Mouse (Mus musculus): ENCODE data around the gene Atp2b4. TPM values are rescaled to one million over a fixed set of nuclear protein-coding genes. Genes with fewer than 3 reads are reported as not detected.

Gene Atp2b4
- polyA plus RNA-seq, 1 experiment from 2014 or later: 9.9 TPM

DNA sequence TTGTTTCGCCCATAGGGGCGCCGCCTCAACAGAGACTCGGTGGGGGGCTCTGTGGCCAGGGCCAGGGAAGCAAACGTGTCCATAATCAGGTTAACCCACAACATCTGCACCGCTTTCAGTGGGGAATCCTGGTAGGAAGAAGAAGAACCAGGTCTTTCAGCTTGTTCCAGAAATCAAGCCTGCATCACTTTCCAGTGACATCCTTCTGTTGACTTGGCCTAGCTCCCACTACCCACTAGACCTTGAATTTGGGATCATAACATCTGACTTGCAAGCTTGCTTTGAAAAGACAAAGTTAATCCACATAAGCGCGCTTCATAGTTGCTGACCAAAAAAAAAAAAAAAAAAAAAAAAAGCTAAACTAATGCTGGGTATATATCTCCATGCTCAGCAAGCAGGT, 82.1 kb downstream of the Atp2b4 start:
- Histone ChIP-seq H3K4me3 (ENCODE audit: low read depth, low read length) (no peak overlapping the region), H3K4me2 (ENCODE audit: low read depth, low read length) (no peak overlapping the region), H3K27ac (ENCODE audit: low read depth) (no peak overlapping the region), H3K4me1 (ENCODE audit: insufficient read depth) (no peaks in the 10 kb centered on the region), H3K9ac (replicated peaks) (no peak overlapping the region), H3K36me3 (replicated peaks; ENCODE audit: insufficient read depth, low read length) (peaks cover 21% of the 10 kb centered on the region), H3K9me3 (ENCODE audit: low read length) (no peaks in the 10 kb centered on the region), H3K27me3 (ENCODE audit: insufficient read depth, low read length) (no peaks in the 10 kb centered on the region)
- 95% methylated on average over 8 of the region's 8 CpGs for WGBS (ENCODE audit: insufficient replicate concordance)
- no peak for ATAC-seq
- TF ChIP-seq CTCF (IDR thresholded peaks at IDR 0.05; ENCODE audit: low read depth) (no peak), EP300 (IDR thresholded peaks at IDR 0.05; ENCODE audit: low read depth) (no peak)
- no peak for DNase-seq

DNA sequence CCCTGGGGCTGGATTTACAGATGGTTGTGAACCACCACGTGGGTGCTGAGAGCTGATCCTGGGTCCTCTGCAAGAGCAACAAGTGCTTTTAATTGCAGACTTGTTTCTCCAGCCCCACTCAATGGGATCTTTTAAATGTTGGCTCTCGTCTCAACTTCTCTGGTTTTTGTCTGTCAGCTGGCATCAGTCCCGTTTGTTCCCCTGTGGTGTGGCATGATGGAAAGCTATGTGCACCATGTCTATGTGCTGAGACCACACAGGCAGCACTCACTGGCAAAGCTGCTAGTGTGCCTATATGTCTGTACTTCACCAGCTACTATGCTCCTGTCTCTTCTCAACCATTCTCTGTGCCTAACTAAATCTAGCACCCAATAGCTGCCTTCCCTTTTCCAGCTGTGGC, 82.5 kb downstream of the Atp2b4 start:
- TF ChIP-seq EP300 (IDR thresholded peaks at IDR 0.05; ENCODE audit: low read depth) (no peak), CTCF (IDR thresholded peaks at IDR 0.05; ENCODE audit: low read depth) (no peak)
- no peaks in the 10 kb centered on the region for H3K4me1 ChIP-seq (ENCODE audit: insufficient read depth)
- no peak overlapping the region for H3K27ac ChIP-seq (ENCODE audit: low read depth)
- no peaks in the 10 kb centered on the region for H3K27me3 ChIP-seq (ENCODE audit: insufficient read depth, low read length)
- 89% methylated on average over 3 of the region's 3 CpGs for WGBS (ENCODE audit: insufficient replicate concordance)
- no peaks in the 10 kb centered on the region for H3K9me3 ChIP-seq (ENCODE audit: low read length)
- ATAC-seq (no peak), DNase-seq (no peak)
- H3K4me3 ChIP-seq (ENCODE audit: low read depth, low read length): no peak overlapping the region
- no peak overlapping the region for H3K4me2 ChIP-seq (ENCODE audit: low read depth, low read length)
- no peak overlapping the region for H3K9ac ChIP-seq (replicated peaks)
- peaks cover 22% of the 10 kb centered on the region for H3K36me3 ChIP-seq (replicated peaks; ENCODE audit: insufficient read depth, low read length)

DNA sequence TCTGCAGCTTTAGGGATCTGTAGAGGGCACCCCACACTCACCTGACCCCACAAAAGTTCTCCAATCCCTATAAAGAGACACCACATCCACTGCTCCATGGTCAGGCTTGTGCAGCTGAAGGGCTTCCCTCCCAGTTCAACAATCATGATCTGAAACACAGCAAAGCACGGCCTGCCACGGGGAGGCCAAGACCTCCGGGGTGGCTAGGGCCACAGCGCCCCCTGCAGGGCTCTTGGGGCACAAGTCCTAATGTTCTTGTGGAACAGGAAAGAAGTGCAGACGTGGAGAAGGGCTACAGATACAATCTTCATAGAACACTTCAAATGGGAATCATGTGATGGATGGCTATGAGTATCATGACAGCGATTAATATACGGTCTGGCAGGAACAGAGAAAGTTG, 84.4 kb downstream of the Atp2b4 start:
- 20% methylated on average over 7 of the region's 7 CpGs for whole genome bisulfite sequencing (ENCODE audit: insufficient replicate concordance)

DNA sequence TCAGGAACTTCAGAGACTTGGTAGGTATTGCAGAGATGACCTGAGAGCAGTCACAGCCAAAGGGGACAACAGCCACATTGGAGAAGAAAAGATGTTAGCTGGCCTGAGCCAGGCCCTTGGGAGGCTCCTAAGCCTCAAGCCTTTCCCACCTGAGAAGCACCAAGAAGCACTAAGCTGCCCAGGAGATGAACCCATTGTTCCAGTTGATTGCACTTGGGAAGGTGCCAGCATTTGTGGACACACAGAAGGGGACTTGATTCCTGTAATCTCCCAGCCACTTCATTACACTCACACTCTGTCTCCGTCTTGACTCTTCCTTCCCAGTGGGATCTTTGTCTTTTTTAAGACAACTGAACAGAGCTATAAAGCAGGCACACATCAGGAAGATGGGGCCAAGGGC, 85.7 kb downstream of the Atp2b4 start:
- ATAC-seq (no peak), DNase-seq (no peak)
- no peaks in the 10 kb centered on the region for H3K27me3 ChIP-seq (ENCODE audit: insufficient read depth, low read length)
- H3K36me3 ChIP-seq (replicated peaks; ENCODE audit: insufficient read depth, low read length): peaks cover 25% of the 10 kb centered on the region
- H3K4me2 ChIP-seq (ENCODE audit: low read depth, low read length): no peak overlapping the region
- H3K9ac ChIP-seq (replicated peaks): no peak overlapping the region
- H3K27ac ChIP-seq (ENCODE audit: low read depth): no peak overlapping the region
- 81% methylated on average over 1 of the region's 1 CpGs for WGBS (ENCODE audit: insufficient replicate concordance)
- H3K9me3 ChIP-seq (ENCODE audit: low read length): no peaks in the 10 kb centered on the region
- TF ChIP-seq CTCF (IDR thresholded peaks at IDR 0.05; ENCODE audit: low read depth): no peak
- no peak for TF ChIP-seq EP300 (IDR thresholded peaks at IDR 0.05; ENCODE audit: low read depth)
- peaks cover 19% of the 10 kb centered on the region for H3K4me1 ChIP-seq (ENCODE audit: insufficient read depth)
- H3K4me3 ChIP-seq (ENCODE audit: low read depth, low read length): no peak overlapping the region

More for the DNA sequence above, 84.4 kb downstream of the Atp2b4 start:
- Histone ChIP-seq H3K27me3 (ENCODE audit: insufficient read depth, low read length) (no peaks in the 10 kb centered on the region), H3K4me1 (ENCODE audit: insufficient read depth) (peaks cover 11% of the 10 kb centered on the region; the same call in 1 of the 2 replicates), H3K27ac (ENCODE audit: low read depth) (no peak overlapping the region), H3K4me2 (ENCODE audit: low read depth, low read length) (no peak overlapping the region), H3K9me3 (ENCODE audit: low read length) (no peaks in the 10 kb centered on the region), H3K9ac (replicated peaks) (no peak overlapping the region), H3K4me3 (ENCODE audit: low read depth, low read length) (no peak overlapping the region), H3K36me3 (replicated peaks; ENCODE audit: insufficient read depth, low read length) (peaks cover 25% of the 10 kb centered on the region)
- TF ChIP-seq EP300 (IDR thresholded peaks at IDR 0.05; ENCODE audit: low read depth) (no peak), CTCF (IDR thresholded peaks at IDR 0.05; ENCODE audit: low read depth) (peak; percentile 94)
- DNase-seq (peak; percentile 84), ATAC-seq (peak; percentile 68)

DNA sequence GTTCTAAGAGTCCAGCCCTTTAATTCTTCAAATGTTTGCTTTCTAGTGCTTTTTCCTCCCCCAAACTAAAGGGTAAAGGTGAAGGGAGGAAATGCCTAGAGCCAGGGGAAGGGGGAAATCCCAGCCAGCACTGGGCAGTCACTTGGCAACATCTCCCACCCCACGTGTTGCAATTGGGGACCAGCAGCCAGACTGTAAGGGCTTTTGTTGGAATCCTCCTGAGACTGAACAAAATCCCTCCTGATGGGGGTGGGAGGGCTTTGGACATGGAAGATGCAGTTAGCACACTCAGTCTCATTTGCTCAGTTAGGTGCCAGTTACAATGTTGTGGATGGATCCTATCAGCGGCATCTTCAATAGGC, 87.9 kb downstream of the Atp2b4 start:
- Histone ChIP-seq H3K27ac (ENCODE audit: low read depth) (no peak overlapping the region), H3K9me3 (ENCODE audit: low read length) (no peaks in the 10 kb centered on the region), H3K4me2 (ENCODE audit: low read depth, low read length) (no peak overlapping the region), H3K36me3 (replicated peaks; ENCODE audit: insufficient read depth, low read length) (peaks cover 19% of the 10 kb centered on the region), H3K9ac (replicated peaks) (no peak overlapping the region), H3K4me1 (ENCODE audit: insufficient read depth) (peaks cover 19% of the 10 kb centered on the region), H3K4me3 (ENCODE audit: low read depth, low read length) (no peak overlapping the region), H3K27me3 (ENCODE audit: insufficient read depth, low read length) (no peaks in the 10 kb centered on the region)
- 72% methylated on average over 2 of the region's 2 CpGs for WGBS (ENCODE audit: insufficient replicate concordance)
- peak; percentile 40; the same call in 1 of the 2 replicates for ATAC-seq
- DNase-seq: no peak
- TF ChIP-seq EP300 (IDR thresholded peaks at IDR 0.05; ENCODE audit: low read depth): no peak
- TF ChIP-seq CTCF (IDR thresholded peaks at IDR 0.05; ENCODE audit: low read depth): no peak

DNA sequence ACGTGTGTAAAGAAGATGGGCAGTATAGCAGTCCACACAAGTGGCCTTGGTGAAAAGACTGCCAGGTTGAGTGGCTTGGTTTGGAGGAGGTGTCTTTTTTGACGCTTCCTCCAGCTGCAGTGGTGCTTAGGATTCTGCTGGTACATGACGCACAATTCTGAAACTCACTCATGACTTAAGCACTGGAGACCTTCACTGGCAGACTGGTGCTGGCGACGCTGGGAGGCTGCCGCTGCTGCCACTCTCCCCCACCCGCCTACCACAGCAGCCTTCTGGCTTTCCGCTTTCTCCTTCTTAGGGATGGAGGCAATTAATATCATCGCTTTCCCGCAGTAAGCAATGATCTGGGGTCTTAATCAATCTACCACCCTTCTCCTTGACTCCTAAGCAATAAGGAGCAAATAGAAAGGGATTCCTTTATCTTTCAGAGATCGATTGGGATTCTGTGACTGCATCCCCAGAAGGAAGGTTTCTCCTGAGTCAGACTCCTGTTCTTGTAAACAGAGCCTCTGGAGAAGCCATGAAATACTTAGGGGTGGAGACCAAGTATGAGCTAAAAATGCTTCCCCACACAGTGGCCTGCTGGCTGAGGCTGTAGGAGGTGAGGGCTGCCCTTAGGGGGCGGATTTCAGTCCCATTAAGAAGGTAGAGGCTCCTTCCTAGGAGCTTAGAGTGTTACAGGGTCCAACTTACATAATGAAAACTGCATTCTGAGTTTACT, 88.4 kb downstream of the Atp2b4 start:
- Histone ChIP-seq H3K4me1 (ENCODE audit: insufficient read depth) (peaks cover 19% of the 10 kb centered on the region), H3K36me3 (replicated peaks; ENCODE audit: insufficient read depth, low read length) (peaks cover 24% of the 10 kb centered on the region), H3K27ac (ENCODE audit: low read depth) (no peak overlapping the region), H3K9ac (replicated peaks) (no peak overlapping the region), H3K27me3 (ENCODE audit: insufficient read depth, low read length) (no peaks in the 10 kb centered on the region), H3K4me3 (ENCODE audit: low read depth, low read length) (no peak overlapping the region), H3K4me2 (ENCODE audit: low read depth, low read length) (no peak overlapping the region), H3K9me3 (ENCODE audit: low read length) (no peaks in the 10 kb centered on the region)
- TF ChIP-seq CTCF (IDR thresholded peaks at IDR 0.05; ENCODE audit: low read depth): no peak
- no peak for TF ChIP-seq EP300 (IDR thresholded peaks at IDR 0.05; ENCODE audit: low read depth)
- WGBS (ENCODE audit: insufficient replicate concordance): 74% methylated on average over 12 of the region's 12 CpGs
- no peak for ATAC-seq
- DNase-seq: no peak
